Mouse (Mus musculus) fibroblast of lung, adult 2 months (primary cell): ENCODE measurements at regions not wholly inside any gene's neighbourhood (a gene's known extent, or its start where the extent isn't known, plus 50 kb on each side); places are given as distances from the start of the nearest gene placed in this dataset.

Experiments
- DNase-seq: peaks from one replicate; pipeline ENCODE4 v3.0.0-alpha.2; 2011; ENCODE audit warnings: low read depth

GRCm38 (mm10) chr19:53442756-53443654 is 52.6 kb upstream of the Smndc1 start:
- DNase-seq = no peak

- DNase-seq = no peak
These were observed 51.8 kb upstream of the Smndc1 start for GRCm38 (mm10) chr19:53442132-53442610.

GRCm38 (mm10) chr19:53441449-53442131 is 51.2 kb upstream of the Smndc1 start:
- DNase-seq = no peak

GRCm38 (mm10) chr19:53440327-53441055 is 50.1 kb upstream of the Smndc1 start:
- DNase-seq = no peak
